Mouse (Mus musculus) heart, postnatal 4 days (tissue): ENCODE results near the gene Ifitm6. TPM values are rescaled to one million over a fixed set of nuclear protein-coding genes. Genes with fewer than 3 reads are reported as not detected.
"Not testable (repeated sequence)": the region's sequence is repeated elsewhere in the genome, so short reads cannot be mapped to it uniquely, and the experiment has no call there.

Experiments
- DNase-seq: peaks from one replicate; pipeline ENCODE4 v3.0.0; 2021
- total RNA-seq, 2 experiments: library from RNA; stranded (reverse); gene quantifications; 2 replicates each; pipeline ENCODE4 v1.2.3; 2021

Ifitm6 gene
- total RNA-seq, 2 experiments from 2014 or later = 0.56 TPM; not detected in 1

DNA sequence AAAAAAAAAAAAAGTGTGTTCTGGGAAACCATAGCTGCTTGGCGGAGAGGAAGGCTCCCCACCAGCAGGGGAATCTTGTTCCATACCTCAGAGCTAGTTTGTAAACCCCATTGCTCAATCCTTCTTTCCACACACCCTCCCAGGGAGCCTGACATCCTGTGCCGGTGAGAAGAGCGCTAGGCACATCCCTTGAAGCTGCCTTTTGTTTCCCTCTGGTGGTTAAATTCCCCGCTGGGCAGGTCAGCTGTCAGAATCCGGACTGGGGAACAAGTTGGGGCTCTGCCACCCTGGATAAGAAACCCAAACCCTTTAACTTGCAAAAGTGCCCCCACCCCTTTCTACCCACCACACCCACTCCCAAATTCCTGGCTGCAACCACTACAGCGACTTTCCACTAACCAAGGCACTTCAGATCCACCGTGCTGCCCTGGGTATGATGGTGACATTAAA, 9.4 kb downstream of the Ifitm6 start:
- peak; percentile 37 for DNase-seq

DNA sequence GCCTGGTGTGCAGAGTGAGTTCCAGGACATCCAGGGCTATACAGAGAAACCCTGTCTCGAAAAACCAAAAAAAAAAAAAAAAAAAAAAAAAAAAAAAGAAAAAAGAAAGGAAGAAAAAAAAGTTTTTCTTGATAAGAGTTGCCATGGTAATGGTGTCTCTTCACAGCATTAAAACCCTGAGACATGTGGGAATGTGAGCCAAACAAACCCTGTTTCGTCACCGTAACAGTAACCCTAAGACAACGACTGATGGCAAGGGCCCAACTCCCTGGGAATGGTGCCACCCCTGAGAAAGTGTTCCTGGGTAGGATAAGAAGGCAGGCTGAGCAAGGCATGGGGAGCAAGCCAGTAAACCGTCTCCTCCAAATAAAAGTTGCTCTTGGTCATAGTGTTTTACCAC, 10.8 kb downstream of the Ifitm6 start:
- peak; percentile 44 for DNase-seq

DNA sequence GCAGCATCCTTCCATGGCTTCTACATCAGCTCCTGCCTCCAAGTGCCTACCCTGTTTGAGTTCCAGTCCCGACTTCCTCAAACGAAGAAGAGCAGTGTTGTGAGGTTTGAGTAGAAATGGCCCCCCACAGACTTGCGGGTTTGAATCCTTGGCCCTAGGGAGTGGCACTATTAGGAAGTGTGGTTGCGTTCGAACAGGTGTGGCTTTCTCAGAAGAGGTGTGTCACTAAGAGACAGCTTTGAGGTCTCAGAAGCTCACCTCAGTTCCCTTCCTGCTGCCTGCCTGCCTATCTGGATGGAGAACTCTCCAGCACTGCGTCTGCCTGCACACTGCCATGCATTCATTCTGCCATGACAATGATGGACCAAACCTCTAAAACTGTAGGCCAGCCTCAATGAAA, 11.3 kb downstream of the Ifitm6 start:
- DNase-seq = no peak

DNA sequence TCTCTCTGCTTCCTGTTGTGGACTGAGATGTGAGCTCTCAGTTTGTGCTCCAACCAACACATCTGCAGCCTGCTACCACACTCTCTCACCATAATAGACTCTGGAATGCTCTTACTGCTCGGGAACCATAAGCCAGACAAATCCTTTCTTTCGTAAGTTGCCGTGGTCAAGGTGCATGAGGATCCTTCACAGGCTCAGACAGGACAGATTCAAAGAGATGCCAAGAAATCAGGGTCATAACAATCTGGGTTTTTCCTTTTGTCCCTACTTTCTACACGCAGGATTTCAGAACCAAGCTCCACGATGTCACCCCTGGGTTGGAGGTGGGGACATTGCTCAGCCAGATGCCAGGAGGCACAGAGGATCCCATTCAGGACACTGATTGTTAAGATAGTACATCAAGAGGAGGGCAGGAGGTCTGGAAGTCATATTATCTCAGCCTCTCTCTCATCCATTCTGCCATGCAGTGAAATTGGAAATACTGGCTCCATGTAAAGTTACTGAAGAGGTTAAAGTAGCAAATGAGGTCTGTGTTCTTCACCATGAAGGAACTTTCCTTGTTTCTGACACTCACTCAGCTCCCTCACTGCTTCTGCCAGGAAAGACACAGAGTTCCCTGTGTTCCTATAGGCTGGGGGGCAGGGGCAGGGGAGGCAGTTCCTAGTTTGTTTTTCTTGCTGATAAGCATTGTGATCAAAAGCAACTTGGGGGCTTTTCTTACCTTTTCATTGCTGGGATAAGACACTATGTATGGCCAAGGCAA, 14.3 kb downstream of the Ifitm6 start:
- DNase-seq = no peak

DNA sequence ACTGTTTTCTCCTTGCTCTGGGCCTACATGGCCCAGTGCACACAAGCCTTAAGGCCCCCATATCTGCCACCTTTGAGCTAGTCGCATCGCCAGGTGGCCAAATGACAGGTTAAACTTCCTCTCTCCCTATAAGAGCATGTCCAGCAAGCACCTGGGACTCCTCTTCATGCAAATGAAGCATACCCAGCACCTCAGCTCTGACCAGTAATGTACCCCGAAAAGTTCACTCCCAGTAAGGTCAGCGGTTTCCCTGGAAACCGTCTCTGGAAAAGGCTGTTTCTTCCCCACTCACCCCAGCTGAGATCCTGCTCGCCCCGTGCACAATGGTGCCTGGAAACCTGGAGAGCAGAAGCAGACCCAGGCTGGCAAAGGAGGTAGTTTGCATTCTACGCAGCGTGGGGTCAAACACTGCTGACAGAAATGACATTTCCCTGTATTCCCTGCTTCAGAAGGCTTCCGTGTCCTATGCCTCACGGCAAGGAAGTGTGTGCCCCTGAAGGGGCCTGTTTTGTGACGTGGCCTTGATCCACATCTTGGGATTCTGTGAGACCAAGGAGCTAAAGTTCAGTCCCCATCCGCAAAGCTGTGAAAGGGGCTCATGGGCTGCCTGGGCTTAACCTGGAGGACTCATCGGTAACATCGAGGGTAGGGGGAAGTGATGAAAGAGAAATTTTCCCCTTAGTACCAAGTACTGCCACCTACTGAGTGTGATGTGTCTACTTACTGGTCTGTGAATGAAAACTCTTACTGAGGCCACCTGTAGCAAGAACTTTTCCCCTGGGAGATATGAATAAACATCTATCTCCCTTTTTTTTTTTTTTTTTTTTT, 16.6 kb downstream of the Ifitm6 start:
- no peak for DNase-seq

DNA sequence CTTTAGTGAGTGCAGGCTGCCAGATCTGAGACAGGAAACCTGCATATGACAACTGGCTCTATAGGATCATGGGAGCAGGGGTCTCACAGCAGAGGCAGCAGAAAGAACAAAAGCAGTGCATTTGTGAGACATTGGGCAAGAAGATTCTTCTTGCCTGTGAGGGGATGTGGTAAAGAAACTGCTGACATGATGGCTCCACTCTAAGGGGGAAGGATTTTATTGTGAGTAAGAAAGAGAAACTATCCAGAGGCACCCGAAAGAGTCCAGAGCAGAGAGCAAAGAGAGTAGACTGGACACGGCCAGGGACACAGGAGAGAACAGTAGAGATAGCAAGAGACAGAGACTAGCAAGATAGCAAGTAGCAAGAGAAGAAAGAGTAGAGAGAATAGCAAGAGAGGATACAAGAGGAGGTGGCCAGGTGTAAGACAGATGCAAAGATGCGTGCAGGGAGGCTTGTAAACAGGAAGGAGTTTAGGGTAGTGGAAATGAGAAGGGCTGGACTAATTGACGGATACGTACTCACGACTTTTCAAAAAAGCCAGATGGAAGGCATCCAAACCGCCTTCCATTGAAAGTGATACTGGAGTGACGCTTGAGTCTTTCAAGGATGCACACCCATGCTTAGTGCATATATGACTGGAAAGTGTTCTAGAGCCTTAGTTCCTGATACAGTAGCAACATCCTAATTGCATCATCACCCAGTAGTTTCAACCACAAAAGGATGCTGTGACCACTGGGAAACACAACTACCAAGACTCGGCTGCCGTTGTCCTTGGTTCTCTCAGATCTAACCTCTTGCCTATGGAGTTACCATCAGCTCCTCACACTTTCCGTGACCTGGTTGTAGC, 18.6 kb downstream of the Ifitm6 start:
- no peak for DNase-seq

DNA sequence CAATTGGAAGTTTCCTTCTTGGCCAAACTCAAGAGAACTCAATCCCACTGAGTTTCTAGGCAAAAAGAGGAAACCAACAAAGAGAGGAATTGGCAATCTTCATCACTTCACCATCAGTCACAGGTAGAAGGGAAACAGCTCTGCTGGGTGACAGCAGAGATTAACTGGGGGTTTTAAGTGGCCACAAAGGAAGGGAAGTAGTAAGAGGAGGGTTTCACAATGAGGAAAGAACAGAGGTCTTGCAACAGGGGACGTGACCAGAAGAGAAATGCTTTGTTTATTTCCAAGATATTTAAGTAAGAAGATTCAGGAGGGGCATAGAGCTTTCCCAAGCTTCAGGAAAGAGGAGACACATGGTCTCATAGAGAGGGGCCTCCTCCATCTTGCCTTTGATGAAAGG, 19.9 kb downstream of the Ifitm6 start:
- DNase-seq = no peak

GRCm38 (mm10) chr7:140991117-140991689, 26.5 kb downstream of the Ifitm6 start:
- no peak for DNase-seq

DNA sequence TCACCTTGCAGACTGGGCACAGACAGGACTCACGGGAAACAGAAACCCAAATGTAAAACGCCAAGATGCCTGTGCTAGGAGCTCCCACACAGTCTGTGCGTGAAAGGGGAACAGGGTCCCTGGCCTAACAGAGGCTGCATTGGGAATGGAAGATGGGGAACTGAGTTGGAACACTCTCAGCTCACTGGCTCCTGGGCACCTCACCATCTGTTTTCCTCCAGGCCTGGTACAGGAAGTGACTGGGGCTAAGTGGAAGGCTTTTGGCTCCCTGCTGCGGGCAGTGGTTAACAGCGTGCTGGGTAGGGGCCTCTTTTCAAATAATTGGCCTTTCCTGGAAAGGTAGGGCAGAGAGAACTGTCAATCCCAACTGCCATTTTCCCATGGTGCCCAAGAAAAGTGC, 27.1 kb downstream of the Ifitm6 start:
- DNase-seq = no peak

- no peak for DNase-seq
Measured at GRCm38 (mm10) chr7:140990185-140990584, 27.5 kb downstream of the Ifitm6 start.

DNA sequence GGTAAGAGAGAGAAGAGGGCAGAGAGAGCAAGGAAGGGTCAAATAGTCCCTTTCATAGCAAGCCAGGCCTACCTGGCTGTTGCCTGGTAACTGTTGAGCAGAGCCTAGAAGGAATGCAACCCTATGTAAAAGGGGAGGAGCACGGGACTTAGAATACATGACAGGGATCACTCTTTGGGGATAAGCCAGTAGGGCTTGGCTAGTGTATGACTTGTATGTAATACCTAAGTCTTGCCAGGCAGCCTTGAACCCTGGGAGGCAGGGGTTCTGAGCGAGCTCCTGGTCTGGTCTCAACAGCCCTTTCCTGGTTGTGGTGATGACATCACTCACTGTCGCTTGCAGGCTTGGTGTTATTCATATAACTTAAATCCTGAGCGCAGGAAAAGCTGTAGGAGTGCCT, 28.7 kb downstream of the Ifitm6 start:
- no peak for DNase-seq

DNA sequence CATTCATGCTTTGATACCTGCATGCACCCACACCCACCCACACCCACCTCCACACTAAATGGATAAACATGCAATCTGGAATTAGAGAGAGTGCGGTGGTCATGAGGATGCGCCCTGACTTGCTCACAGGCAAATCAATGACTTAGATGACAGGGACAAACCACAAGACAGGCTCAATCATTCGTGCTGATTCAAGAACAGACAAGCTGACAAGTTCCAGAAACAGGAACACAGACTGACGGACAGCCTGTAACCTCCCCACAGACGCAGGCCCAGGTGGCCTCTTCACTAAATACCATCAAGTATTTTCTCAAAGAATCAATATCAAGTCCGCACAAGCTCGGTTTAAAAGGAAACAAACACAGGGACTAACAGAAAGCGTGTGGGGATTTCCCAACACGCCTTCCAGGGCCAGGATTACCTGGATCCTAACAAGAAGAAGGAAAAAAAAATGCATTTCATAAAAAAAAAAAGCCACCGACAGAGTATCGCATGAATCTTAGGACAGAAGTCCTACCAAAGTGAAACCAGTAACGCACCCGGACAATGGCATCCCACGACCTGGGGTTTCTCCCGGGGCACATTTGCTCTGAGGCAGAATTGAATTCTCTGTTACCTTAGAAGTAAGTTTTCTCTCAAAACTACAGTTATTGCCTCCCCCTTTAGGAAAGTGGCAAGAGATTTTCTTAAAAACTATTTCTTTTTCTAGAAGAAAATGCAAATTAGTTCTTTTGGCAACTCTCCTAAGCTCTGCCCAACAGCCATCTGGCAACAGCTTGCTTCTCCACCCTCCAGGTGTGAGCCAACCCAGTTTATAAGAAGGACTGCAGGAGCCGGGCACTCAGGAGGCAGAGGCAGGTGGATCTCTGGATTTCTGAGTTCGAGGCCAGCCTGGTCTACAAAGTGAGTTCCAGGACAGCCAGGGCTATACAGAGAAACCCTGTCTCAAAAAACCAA, 30.3 kb downstream of the Ifitm6 start:
- no peak for DNase-seq

DNA sequence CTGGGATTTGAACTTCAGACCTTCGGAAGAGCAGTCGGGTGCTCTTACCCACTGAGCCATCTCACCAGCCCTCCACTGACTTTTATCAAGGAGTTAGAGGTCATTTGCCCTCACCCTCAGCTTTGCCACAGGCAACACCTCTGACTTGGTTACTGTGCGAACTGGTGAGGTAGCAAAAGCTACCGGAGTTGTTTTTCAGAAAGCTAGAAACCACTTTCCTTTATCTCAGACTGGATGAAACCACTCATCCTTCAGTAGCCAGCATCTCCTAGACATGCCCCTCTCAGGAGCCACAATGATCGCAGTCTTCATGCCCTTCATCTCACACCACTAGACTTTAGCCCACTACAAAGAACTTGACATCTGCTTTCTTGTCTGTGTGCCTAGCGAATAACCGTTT, 34.8 kb downstream of the Ifitm6 start:
- DNase-seq = no peak

GRCm38 (mm10) chr7:140981704-140982103, 36.0 kb downstream of the Ifitm6 start:
- DNase-seq = no peak

DNA sequence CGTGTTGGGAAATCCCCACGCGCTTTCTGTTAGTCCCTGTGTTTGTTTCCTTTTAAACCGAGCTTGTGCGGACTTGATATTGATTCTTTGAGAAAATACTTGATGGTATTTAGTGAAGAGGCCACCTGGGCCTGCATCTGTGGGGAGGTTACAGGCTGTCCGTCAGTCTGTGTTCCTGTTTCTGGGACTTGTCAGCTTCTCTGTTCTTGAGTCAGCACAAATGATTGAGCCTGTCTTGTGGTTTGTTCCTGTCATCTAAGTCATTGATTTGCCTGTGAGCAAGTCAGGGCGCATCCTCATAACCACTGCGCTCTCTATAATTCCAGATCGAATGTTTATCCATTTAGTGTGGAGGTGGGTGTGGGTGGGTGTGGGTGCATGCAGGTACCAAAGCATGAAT, 41.0 kb downstream of the Ifitm6 start:
- DNase-seq = not testable (repeated sequence)

DNA sequence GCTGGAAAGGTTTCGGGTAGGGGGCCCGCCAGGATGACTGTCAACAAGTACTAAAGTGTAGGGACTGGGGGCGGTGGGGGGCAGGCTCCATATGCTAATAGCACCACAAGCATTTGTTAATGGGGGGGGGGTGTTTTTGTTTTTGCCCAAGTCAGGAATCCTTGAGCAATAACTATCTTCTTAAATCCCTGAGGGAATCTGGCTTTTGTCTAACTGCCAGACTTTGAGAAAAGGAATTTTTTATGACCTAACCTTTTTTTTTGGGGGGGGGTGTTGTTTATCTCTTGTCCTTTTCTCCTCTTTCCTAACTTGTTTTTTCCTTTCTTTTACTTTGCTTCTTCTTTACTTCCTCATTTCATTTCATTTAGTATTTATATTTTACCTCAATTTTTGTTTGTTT, 42.3 kb downstream of the Ifitm6 start:
- no peak for DNase-seq

GRCm38 (mm10) chr7:140974940-140975339, 42.8 kb downstream of the Ifitm6 start:
- no peak for DNase-seq

DNA sequence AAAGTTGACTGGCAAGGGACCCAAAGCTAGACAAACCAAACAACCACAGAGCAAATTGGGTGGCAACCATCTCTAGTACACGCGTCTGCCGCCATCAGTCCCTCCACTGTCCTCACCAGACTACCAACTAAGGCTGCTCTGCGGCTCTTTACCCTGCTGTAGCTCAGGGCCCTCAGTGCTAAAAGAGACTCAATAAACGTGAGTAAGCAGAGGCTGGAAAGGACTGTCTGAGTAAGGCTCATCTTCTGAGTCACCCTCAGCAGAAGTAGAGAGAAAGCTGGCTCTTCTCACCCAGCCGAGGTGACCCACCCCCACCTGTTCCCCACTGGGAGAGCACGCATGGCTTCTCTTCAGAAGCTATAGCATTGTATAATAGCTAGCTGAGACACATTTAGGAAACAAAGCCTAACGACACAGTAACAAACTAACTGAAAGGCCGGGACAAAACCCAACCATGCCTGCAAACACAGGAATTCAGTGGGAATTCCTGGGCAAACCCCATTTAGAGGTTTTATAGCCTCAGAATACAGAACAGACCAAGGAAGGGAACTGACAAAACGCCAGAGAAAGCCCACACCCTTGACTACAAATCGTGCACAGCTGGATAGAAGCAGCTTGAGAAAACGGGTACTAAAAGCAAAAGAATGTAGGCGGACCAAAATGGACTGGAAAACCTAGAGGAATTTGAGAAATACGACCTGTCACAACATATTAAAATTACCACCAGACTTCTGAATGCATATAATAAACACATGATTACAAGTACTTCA, 44.1 kb downstream of the Ifitm6 start:
- DNase-seq = no peak

DNA sequence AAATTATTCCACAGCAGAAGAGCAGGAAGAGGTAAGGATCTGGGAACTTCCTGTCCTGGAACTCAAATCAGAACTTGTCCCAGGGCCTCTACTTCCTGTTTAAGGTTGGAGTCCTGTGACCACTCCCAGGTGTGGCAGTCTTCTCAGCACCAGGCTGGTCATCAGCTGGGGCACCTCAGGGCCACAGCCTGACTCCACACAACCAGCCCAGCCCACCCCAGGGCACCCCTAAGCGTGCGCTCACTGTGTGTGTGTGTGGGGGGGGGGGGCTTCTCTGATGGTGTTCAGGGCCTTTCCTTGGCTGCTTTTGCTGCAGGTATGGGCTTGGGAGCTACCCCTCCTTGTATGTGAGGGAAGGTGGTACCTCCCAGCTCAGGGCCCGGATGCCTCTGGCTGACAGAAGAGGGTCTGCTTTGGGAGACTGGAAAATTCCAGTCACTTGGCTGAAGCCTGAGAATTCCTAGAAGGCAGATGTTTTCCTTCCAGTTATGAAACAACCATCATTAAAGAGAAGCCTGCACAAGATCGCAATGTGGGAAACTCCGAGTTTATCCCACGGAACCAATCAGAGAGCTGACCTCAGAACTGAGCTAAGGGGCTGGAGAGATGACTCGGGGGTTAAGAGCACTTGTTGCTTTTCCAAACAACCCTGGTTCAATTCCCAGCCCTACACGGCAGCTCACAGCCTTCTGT, 46.1 kb downstream of the Ifitm6 start:
- DNase-seq = peak; percentile 48

- DNase-seq = no peak
Measured at GRCm38 (mm10) chr7:140970931-140971330, 46.8 kb downstream of the Ifitm6 start.
